Mouse (Mus musculus): ENCODE data around the gene Sphk1. TPM values are rescaled to one million over a fixed set of nuclear protein-coding genes. Genes with fewer than 3 reads are reported as not detected.

The Sphk1 gene
- polyA plus RNA-seq, 1 experiment from 2014 or later = 6.4 TPM

- DNase-seq (ENCODE audit: low spot score) = no peak
- peak overlapping the region; percentile 76 for H3K27ac ChIP-seq (replicated peaks)
These were observed 36.1 kb upstream of the Sphk1 start for GRCm38 (mm10) chr11:116494474-116495174.

GRCm38 (mm10) chr11:116497313-116497712, 33.4 kb upstream of the Sphk1 start:
- no peak for DNase-seq (ENCODE audit: low spot score)
- peaks cover 26% of the 10 kb centered on the region for H3K4me1 ChIP-seq
- no peaks in the 10 kb centered on the region for H3K9me3 ChIP-seq (replicated peaks)
- no peak overlapping the region for H3K27ac ChIP-seq (replicated peaks)
- no peaks in the 10 kb centered on the region for H3K27me3 ChIP-seq (ENCODE audit: low read depth, poor library complexity, severe bottlenecking)
- no peak overlapping the region for H3K4me3 ChIP-seq
- 89% methylated on average over 4 of the region's 4 CpGs for WGBS
- no peaks in the 10 kb centered on the region for H3K36me3 ChIP-seq

More at GRCm38 (mm10) chr11:116494474-116495174, 36.1 kb upstream of the Sphk1 start:
- 70% methylated on average over 13 of the region's 13 CpGs for WGBS
- Histone ChIP-seq H3K4me1 (peaks cover 29% of the 10 kb centered on the region), H3K4me3 (no peak overlapping the region), H3K9me3 (replicated peaks) (no peaks in the 10 kb centered on the region), H3K27me3 (ENCODE audit: low read depth, poor library complexity, severe bottlenecking) (no peaks in the 10 kb centered on the region), H3K36me3 (no peaks in the 10 kb centered on the region)

GRCm38 (mm10) chr11:116498596-116498995, 32.1 kb upstream of the Sphk1 start:
- H3K36me3 ChIP-seq = no peaks in the 10 kb centered on the region
- H3K4me1 ChIP-seq = peaks cover 25% of the 10 kb centered on the region
- DNase-seq (ENCODE audit: low spot score) = no peak
- peak overlapping the region; percentile 33 for H3K4me3 ChIP-seq
- H3K27me3 ChIP-seq (ENCODE audit: low read depth, poor library complexity, severe bottlenecking) = no peaks in the 10 kb centered on the region
- WGBS = 21% methylated on average over 34 of the region's 34 CpGs
- no peak overlapping the region; the same call in 1 of the 2 replicates for H3K27ac ChIP-seq (replicated peaks)
- H3K9me3 ChIP-seq (replicated peaks) = no peaks in the 10 kb centered on the region

GRCm38 (mm10) chr11:116499018-116499417, 31.7 kb upstream of the Sphk1 start:
- DNase-seq (ENCODE audit: low spot score) = no peak
- no peak overlapping the region for H3K4me3 ChIP-seq
- 47% methylated on average over 6 of the region's 6 CpGs for WGBS
- no peaks in the 10 kb centered on the region for H3K9me3 ChIP-seq (replicated peaks)
- no peaks in the 10 kb centered on the region for H3K27me3 ChIP-seq (ENCODE audit: low read depth, poor library complexity, severe bottlenecking)
- H3K36me3 ChIP-seq = no peaks in the 10 kb centered on the region
- H3K4me1 ChIP-seq = peaks cover 21% of the 10 kb centered on the region
- no peak overlapping the region for H3K27ac ChIP-seq (replicated peaks)

- Histone ChIP-seq H3K27me3 (ENCODE audit: low read depth, poor library complexity, severe bottlenecking) (no peaks in the 10 kb centered on the region), H3K27ac (replicated peaks) (no peak overlapping the region), H3K4me3 (no peak overlapping the region), H3K9me3 (replicated peaks) (no peaks in the 10 kb centered on the region), H3K36me3 (no peaks in the 10 kb centered on the region), H3K4me1 (peaks cover 9% of the 10 kb centered on the region)
- 41% methylated on average over 7 of the region's 7 CpGs for WGBS
- no peak for DNase-seq (ENCODE audit: low spot score)
These were observed 29.5 kb upstream of the Sphk1 start for GRCm38 (mm10) chr11:116501005-116501746.

- Histone ChIP-seq H3K36me3 (no peaks in the 10 kb centered on the region), H3K27ac (replicated peaks) (no peak overlapping the region), H3K4me3 (no peak overlapping the region), H3K27me3 (ENCODE audit: low read depth, poor library complexity, severe bottlenecking) (no peaks in the 10 kb centered on the region), H3K9me3 (replicated peaks) (no peaks in the 10 kb centered on the region), H3K4me1 (peaks cover 4% of the 10 kb centered on the region)
- 91% methylated on average over 17 of the region's 17 CpGs for WGBS
- DNase-seq (ENCODE audit: low spot score) = no peak
These were observed 26.2 kb upstream of the Sphk1 start for GRCm38 (mm10) chr11:116504516-116504915.

- H3K36me3 ChIP-seq = no peaks in the 10 kb centered on the region
- H3K27me3 ChIP-seq (ENCODE audit: low read depth, poor library complexity, severe bottlenecking) = no peaks in the 10 kb centered on the region
- H3K9me3 ChIP-seq (replicated peaks) = no peaks in the 10 kb centered on the region
- H3K4me1 ChIP-seq = peaks cover 4% of the 10 kb centered on the region
- WGBS = 79% methylated on average over 5 of the region's 5 CpGs
- DNase-seq (ENCODE audit: low spot score) = no peak
- no peak overlapping the region for H3K27ac ChIP-seq (replicated peaks)
- no peak overlapping the region for H3K4me3 ChIP-seq
These were observed 25.2 kb upstream of the Sphk1 start for GRCm38 (mm10) chr11:116505573-116505972.

GRCm38 (mm10) chr11:116506151-116506875, 24.4 kb upstream of the Sphk1 start:
- 86% methylated on average over 17 of the region's 17 CpGs for WGBS
- Histone ChIP-seq H3K27me3 (ENCODE audit: low read depth, poor library complexity, severe bottlenecking) (no peaks in the 10 kb centered on the region), H3K4me1 (peaks cover under 1% of the 10 kb centered on the region; the same call in 1 of the 2 replicates), H3K4me3 (no peak overlapping the region), H3K27ac (replicated peaks) (no peak overlapping the region), H3K9me3 (replicated peaks) (no peaks in the 10 kb centered on the region), H3K36me3 (no peaks in the 10 kb centered on the region)
- no peak for DNase-seq (ENCODE audit: low spot score)

GRCm38 (mm10) chr11:116508689-116509088, 22.0 kb upstream of the Sphk1 start:
- DNase-seq (ENCODE audit: low spot score) = no peak
- no peak overlapping the region for H3K27ac ChIP-seq (replicated peaks)

GRCm38 (mm10) chr11:116511301-116511868, 19.3 kb upstream of the Sphk1 start:
- Histone ChIP-seq H3K27me3 (ENCODE audit: low read depth, poor library complexity, severe bottlenecking) (peaks cover 25% of the 10 kb centered on the region), H3K9me3 (replicated peaks) (no peaks in the 10 kb centered on the region), H3K27ac (replicated peaks) (no peak overlapping the region), H3K4me1 (peaks cover 8% of the 10 kb centered on the region), H3K4me3 (no peak overlapping the region), H3K36me3 (no peaks in the 10 kb centered on the region)
- no peak for DNase-seq (ENCODE audit: low spot score)
- WGBS = 59% methylated on average over 7 of the region's 7 CpGs

More at GRCm38 (mm10) chr11:116508689-116509088, 22.0 kb upstream of the Sphk1 start:
- Histone ChIP-seq H3K4me3 (no peak overlapping the region), H3K36me3 (no peaks in the 10 kb centered on the region), H3K4me1 (no peaks in the 10 kb centered on the region), H3K27me3 (ENCODE audit: low read depth, poor library complexity, severe bottlenecking) (peaks cover 1% of the 10 kb centered on the region; the same call in 1 of the 2 replicates), H3K9me3 (replicated peaks) (no peaks in the 10 kb centered on the region)
- WGBS = 61% methylated on average over 2 of the region's 2 CpGs

- 91% methylated on average over 7 of the region's 7 CpGs for WGBS
These were observed 18.6 kb upstream of the Sphk1 start for GRCm38 (mm10) chr11:116512154-116512553.

GRCm38 (mm10) chr11:116512987-116513386, 17.7 kb upstream of the Sphk1 start:
- peaks cover 25% of the 10 kb centered on the region for H3K27me3 ChIP-seq (ENCODE audit: low read depth, poor library complexity, severe bottlenecking)
- peaks cover 8% of the 10 kb centered on the region for H3K4me1 ChIP-seq
- no peak for DNase-seq (ENCODE audit: low spot score)
- no peak overlapping the region for H3K4me3 ChIP-seq
- H3K9me3 ChIP-seq (replicated peaks) = no peaks in the 10 kb centered on the region
- no peak overlapping the region for H3K27ac ChIP-seq (replicated peaks)
- 84% methylated on average over 6 of the region's 6 CpGs for WGBS
- H3K36me3 ChIP-seq = no peaks in the 10 kb centered on the region

More at GRCm38 (mm10) chr11:116512154-116512553, 18.6 kb upstream of the Sphk1 start:
- no peak for DNase-seq (ENCODE audit: low spot score)
- Histone ChIP-seq H3K27me3 (ENCODE audit: low read depth, poor library complexity, severe bottlenecking) (peaks cover 25% of the 10 kb centered on the region), H3K9me3 (replicated peaks) (no peaks in the 10 kb centered on the region), H3K36me3 (no peaks in the 10 kb centered on the region), H3K4me1 (peaks cover 8% of the 10 kb centered on the region), H3K4me3 (no peak overlapping the region), H3K27ac (replicated peaks) (no peak overlapping the region)

All from midbrain, embryonic 10.5 days (tissue).